Mouse (Mus musculus): Measurements from ENCODE around the gene Actrt3.

DNA sequence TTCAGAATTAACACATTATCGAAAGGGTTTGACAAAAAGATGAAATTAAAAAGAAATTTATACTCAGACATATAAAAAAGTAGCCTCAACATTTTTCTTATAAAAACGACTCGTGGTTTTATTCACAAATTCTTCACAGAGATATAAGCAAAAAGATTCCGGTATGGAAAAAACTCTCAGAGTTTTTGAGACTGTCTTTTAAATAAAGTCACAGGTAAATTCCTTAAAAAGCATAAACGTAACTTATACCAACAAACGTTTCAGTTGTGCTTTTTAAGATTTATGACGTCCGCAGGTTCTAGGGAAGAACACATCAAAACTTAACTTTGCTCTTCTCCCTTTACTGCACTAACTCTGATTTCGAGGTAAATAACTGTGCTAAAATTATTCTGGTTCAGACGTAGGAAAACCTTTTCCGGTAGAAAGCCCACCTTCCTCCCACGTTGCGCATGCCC, 1.9 kb upstream of the Actrt3 start:
- TF ChIP-seq RCOR1 (IDR thresholded peaks at IDR 0.05; ENCODE audit: low read depth, low read length) (no peak), MXI1 (IDR thresholded peaks at IDR 0.05; ENCODE audit: low read depth, low read length) (no peak), UBTF (IDR thresholded peaks at IDR 0.05; ENCODE audit: borderline replicate concordance, insufficient read depth, low read depth, low read length) (no peak), EP300 (IDR thresholded peaks at IDR 0.05; ENCODE audit: low read depth in 1 of 2, low read length in 2 of 2) (no peak), CTCF (IDR thresholded peaks at IDR 0.05 in 2 of 3, conservative IDR thresholded peaks at IDR 0.05 in 1 of 3; ENCODE audit: control insufficient read depth in 1 of 3, insufficient read depth in 1 of 3, low read depth in 2 of 3, low read length in 3 of 3, poor library complexity in 1 of 3, severe bottlenecking in 1 of 3) (no peak), CHD1 (IDR thresholded peaks at IDR 0.05; ENCODE audit: low read depth, low read length) (0 out of 2 replicates have a peak, but pooled peaks have one; percentile 77), POLR2AphosphoS5 (IDR thresholded peaks at IDR 0.05; ENCODE audit: borderline replicate concordance, low read depth, low read length) (no peak), TCF12 (IDR thresholded peaks at IDR 0.05; ENCODE audit: low read depth, low read length) (no peak)
